Mouse (Mus musculus): ENCODE measurements around the gene Hsd17b11. TPM values are rescaled to one million over a fixed set of nuclear protein-coding genes. Genes with fewer than 3 reads are reported as not detected.

Hsd17b11 gene
- total RNA-seq, 2 experiments from 2014 or later, result 8.6 to 9.2 TPM

GRCm38 (mm10) chr5:104048139-104048538, 26.4 kb upstream of the Hsd17b11 start:
- no peak for DNase-seq
- Histone ChIP-seq H3K4me3 (peak overlapping the region; percentile 97), H3K27ac (peak overlapping the region; percentile 95)
- no peak for TF ChIP-seq CTCF (IDR thresholded peaks at IDR 0.05)
- intact Hi-C loops (cut with DNase I), result loop anchor here (5.0 kb wide), 1 partner anchor 36 kb away; no protein-coding TSS in a partner anchor

GRCm38 (mm10) chr5:104047200-104048105, 25.7 kb upstream of the Hsd17b11 start:
- intact Hi-C loops (cut with DNase I), result loop anchor here (5.0 kb wide), 1 partner anchor 35 kb away; no protein-coding TSS in a partner anchor
- H3K4me3 ChIP-seq, result peak overlapping the region; percentile 97
- DNase-seq, result peak; percentile 29
- TF ChIP-seq CTCF (IDR thresholded peaks at IDR 0.05), result no peak
- peak overlapping the region; percentile 95 for H3K27ac ChIP-seq

GRCm38 (mm10) chr5:104046256-104047199, 24.8 kb upstream of the Hsd17b11 start, which contains the start of gene Nudt9:
Gene Nudt9 (plus strand): TSS chr5:104046306.
- intact Hi-C loops (cut with DNase I), result loop anchor here (5.0 kb wide), 1 partner anchor 34 kb away; no protein-coding TSS in a partner anchor
- peak within 1 kb of the TSS; percentile 97 for H3K4me3 ChIP-seq
- TF ChIP-seq CTCF (IDR thresholded peaks at IDR 0.05), result peak; percentile 9; the same call in 1 of the 2 replicates
- H3K27ac ChIP-seq, result peak within 1 kb of the TSS; percentile 95
- DNase-seq, result peak; percentile 98

GRCm38 (mm10) chr5:104043704-104044103, 22.0 kb upstream of the Hsd17b11 start:
- no peak overlapping the region for H3K4me3 ChIP-seq
- no peak for TF ChIP-seq CTCF (IDR thresholded peaks at IDR 0.05)
- DNase-seq, result no peak
- no peak overlapping the region for H3K27ac ChIP-seq
- intact Hi-C loops (cut with DNase I), result no loop called here

GRCm38 (mm10) chr5:104042906-104043305, 21.2 kb upstream of the Hsd17b11 start:
- no peak overlapping the region for H3K27ac ChIP-seq
- H3K4me3 ChIP-seq, result no peak overlapping the region
- no peak for TF ChIP-seq CTCF (IDR thresholded peaks at IDR 0.05)
- DNase-seq, result no peak
- intact Hi-C loops (cut with DNase I), result no loop called here

GRCm38 (mm10) chr5:104039154-104039932, 17.6 kb upstream of the Hsd17b11 start:
- intact Hi-C loops (cut with DNase I), result loop anchor here (2.0 kb wide), 1 partner anchor 41 kb away; no protein-coding TSS in a partner anchor
- Histone ChIP-seq H3K4me3 (no peak overlapping the region), H3K27ac (no peak overlapping the region)
- peak; percentile 38 for DNase-seq
- TF ChIP-seq CTCF (IDR thresholded peaks at IDR 0.05), result peak; percentile 75

GRCm38 (mm10) chr5:104036686-104037085, 15.0 kb upstream of the Hsd17b11 start:
- no peak for DNase-seq
- Histone ChIP-seq H3K27ac (no peak overlapping the region), H3K4me3 (no peak overlapping the region)
- TF ChIP-seq CTCF (IDR thresholded peaks at IDR 0.05), result no peak
- intact Hi-C loops (cut with DNase I), result no loop called here

- intact Hi-C loops (cut with DNase I), result no loop called here
- H3K4me3 ChIP-seq, result no peak overlapping the region
- no peak for DNase-seq
- no peak overlapping the region for H3K27ac ChIP-seq
- TF ChIP-seq CTCF (IDR thresholded peaks at IDR 0.05), result no peak
These were observed 14.1 kb upstream of the Hsd17b11 start for GRCm38 (mm10) chr5:104035824-104036223.

- intact Hi-C loops (cut with DNase I), result no loop called here
- TF ChIP-seq CTCF (IDR thresholded peaks at IDR 0.05), result no peak
- Histone ChIP-seq H3K4me3 (no peak overlapping the region), H3K27ac (no peak overlapping the region)
- DNase-seq, result no peak
These were observed 13.3 kb upstream of the Hsd17b11 start for GRCm38 (mm10) chr5:104035066-104035465.

GRCm38 (mm10) chr5:104032434-104033097, 10.8 kb upstream of the Hsd17b11 start:
- Histone ChIP-seq H3K4me3 (no peak overlapping the region), H3K27ac (no peak overlapping the region)
- DNase-seq, result no peak
- TF ChIP-seq CTCF (IDR thresholded peaks at IDR 0.05), result no peak
- intact Hi-C loops (cut with DNase I), result no loop called here

- TF ChIP-seq CTCF (IDR thresholded peaks at IDR 0.05), result no peak
- intact Hi-C loops (cut with DNase I), result no loop called here
- Histone ChIP-seq H3K27ac (peak overlapping the region; percentile 5; the same call in 1 of the 2 replicates), H3K4me3 (peak overlapping the region; percentile 19; the same call in 1 of the 2 replicates)
- no peak for DNase-seq
These were observed 3.6 kb upstream of the Hsd17b11 start for GRCm38 (mm10) chr5:104025245-104025854.
